Mouse (Mus musculus) lung, postnatal 0 days (tissue): ENCODE results near the gene Klra4.
"Not testable (repeated sequence)": the region's sequence is repeated elsewhere in the genome, so short reads cannot be mapped to it uniquely, and the experiment has no call there.

Experiments used
- CTCF ChIP-seq: IDR thresholded peaks from 2 replicates; pipeline ENCODE4 v1.5.1; 2016; ENCODE audit warnings: antibody characterized with exemption, mild to moderate bottlenecking
- EP300 ChIP-seq: IDR thresholded peaks from 2 replicates; pipeline ENCODE4 v1.6.1; 2016; ENCODE audit warnings: antibody characterized with exemption, mild to moderate bottlenecking, control low read depth

GRCm38 (mm10) chr6:130031493-130032089 is 35.5 kb downstream of the Klra4 start:
- not testable (repeated sequence) for TF ChIP-seq CTCF, EP300
